Mouse (Mus musculus) brain, embryonic 14.5 days (tissue): Measurements from ENCODE around the gene Igdcc3.

Source experiments
- CTCF ChIP-seq: fragments of 200-500 bp; IDR thresholded peaks from 2 replicates; pipeline ENCODE4 v1.5.1; 2012; ENCODE audit warnings: inconsistent platforms, mild to moderate bottlenecking, moderate library complexity, borderline replicate concordance; ENCODE audit not compliant: insufficient read depth, insufficient read length; ENCODE audit errors: extremely low read depth
- POLR2A ChIP-seq: fragments of 200-500 bp; IDR thresholded peaks from 2 replicates; pipeline ENCODE4 v1.6.1; 2012; ENCODE audit warnings: mild to moderate bottlenecking, inconsistent platforms, borderline replicate concordance; ENCODE audit not compliant: poor library complexity, insufficient read depth, insufficient read length, severe bottlenecking; ENCODE audit errors: extremely low read depth

- TF ChIP-seq CTCF (no peak), POLR2A (no peak)
These were observed 28.0 kb downstream of the Igdcc3 start for GRCm38 (mm10) chr9:65168952-65169351.
